ENCODE assay signal across 8 mouse cellular contexts in the genomic region with DNA sequence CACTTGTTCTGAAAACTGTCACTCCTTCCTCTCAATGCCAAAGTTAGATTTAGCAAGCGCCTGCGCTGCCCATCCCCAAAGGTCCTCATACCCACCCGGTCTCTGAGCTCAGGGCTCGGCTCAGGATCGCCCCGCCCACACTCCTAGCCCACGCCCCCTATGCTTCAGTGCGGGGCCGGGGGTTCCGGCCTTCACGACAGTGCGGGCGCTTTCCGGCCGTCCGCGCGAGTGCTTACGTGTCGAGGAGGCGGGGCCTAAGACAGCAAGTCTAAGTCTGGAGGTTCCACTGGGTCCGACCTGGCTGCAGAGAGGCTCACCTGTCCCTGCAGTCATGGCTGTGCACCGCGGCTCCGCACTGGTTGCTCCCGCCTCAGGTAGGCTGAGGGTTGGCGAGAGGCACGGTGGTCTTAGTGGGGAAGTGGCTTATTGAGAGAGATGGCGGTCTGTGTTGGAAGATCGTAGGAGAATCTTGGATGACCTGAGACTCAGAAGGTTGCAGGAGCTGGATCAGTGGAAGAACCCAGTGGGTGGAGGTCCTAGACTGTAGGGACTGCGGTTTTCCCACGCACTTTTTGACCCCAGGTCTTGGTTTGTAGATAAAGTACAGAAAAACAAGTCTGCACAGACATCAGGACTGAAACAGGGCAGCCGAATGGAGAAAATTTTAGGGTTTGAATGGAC. TPM values are rescaled to one million over a fixed set of nuclear protein-coding genes. Genes with fewer than 3 reads are reported as not detected.
DNase-seq lines count a peak whose midpoint lies in the region; ATAC-seq and TF ChIP-seq lines count a peak whose summit lies in the region.

A gene (plus strand): TSS at position 233 of the 681 bp plus-strand sequence.

- H3K9ac ChIP-seq in forebrain, embryonic 13.5 days, result peak within 1 kb of the TSS; percentile 77
- peak within 1 kb of the TSS; percentile 95 for H3K9ac ChIP-seq in neural tube, embryonic 15.5 days (replicated peaks)

- H3K4me2 ChIP-seq in forebrain, embryonic 13.5 days, result peak within 1 kb of the TSS; percentile 85
- peak within 1 kb of the TSS; percentile 81 for H3K4me2 ChIP-seq in neural tube, embryonic 15.5 days

- peak; percentile 98 for ATAC-seq in forebrain, embryonic 13.5 days
- ATAC-seq in neural tube, embryonic 15.5 days (ENCODE audit: low FRiP score), result peak; percentile 96

- no peaks in the 10 kb centered on the region for H3K27me3 ChIP-seq in E14TG2a.4 (ENCODE audit: insufficient read depth, low read length)
- H3K27me3 ChIP-seq in forebrain, embryonic 13.5 days, result no peaks in the 10 kb centered on the region
- H3K27me3 ChIP-seq in neural tube, embryonic 15.5 days (replicated peaks), result no peaks in the 10 kb centered on the region

- H3K36me3 ChIP-seq in E14TG2a.4 (ENCODE audit: insufficient read depth, low read length), result peaks cover 35% of the 10 kb centered on the region
- H3K36me3 ChIP-seq in forebrain, embryonic 13.5 days (ENCODE audit: poor library complexity, severe bottlenecking), result peaks cover 17% of the 10 kb centered on the region
- peaks cover 15% of the 10 kb centered on the region for H3K36me3 ChIP-seq in neural tube, embryonic 15.5 days

- H3K27ac ChIP-seq in forebrain, embryonic 13.5 days, result peak within 1 kb of the TSS; percentile 48
- H3K27ac ChIP-seq in neural tube, embryonic 15.5 days (replicated peaks), result peak within 1 kb of the TSS; percentile 76

- peak; percentile 89 for DNase-seq in c-Kit-positive CD71-positive TER-119-positive erythroid progenitor cells, embryonic 14.5 days (ENCODE audit: low spot score)
- DNase-seq in heart, postnatal 10 days, result peak; percentile 97 to 98
- peak; percentile 93 for DNase-seq in layer of hippocampus, adult 11-12 months (ENCODE audit: low spot score)
- peak; percentile 96 to 98 for DNase-seq in lung, adult 18-20 months
- peak; percentile 95 for DNase-seq in testis, postnatal 14 days (ENCODE audit: low spot score)

- peaks cover 20% of the 10 kb centered on the region for H3K4me1 ChIP-seq in E14TG2a.4 (replicated peaks; ENCODE audit: low read depth, low read length)
- peaks cover 17% of the 10 kb centered on the region for H3K4me1 ChIP-seq in forebrain, embryonic 13.5 days
- H3K4me1 ChIP-seq in neural tube, embryonic 15.5 days, result peaks cover 25% of the 10 kb centered on the region

- intact Hi-C loops in heart, postnatal 10 days (cut with DNase I), result no loop called here

- H3K9me3 ChIP-seq in E14TG2a.4 (ENCODE audit: low read length), result no peaks in the 10 kb centered on the region
- H3K9me3 ChIP-seq in forebrain, embryonic 13.5 days (replicated peaks), result no peaks in the 10 kb centered on the region
- H3K9me3 ChIP-seq in neural tube, embryonic 15.5 days (replicated peaks), result no peaks in the 10 kb centered on the region

- peak within 1 kb of the TSS; percentile 92 for H3K4me3 ChIP-seq in E14TG2a.4 (replicated peaks; ENCODE audit: low read length)
- peak within 1 kb of the TSS; percentile 73 for H3K4me3 ChIP-seq in forebrain, embryonic 13.5 days
- H3K4me3 ChIP-seq in neural tube, embryonic 15.5 days (replicated peaks), result peak within 1 kb of the TSS; percentile 81

- 3% methylated on average over 33 of the region's 33 CpGs for WGBS in forebrain, embryonic 13.5 days
- 2% methylated on average over 33 of the region's 33 CpGs for WGBS in neural tube, embryonic 15.5 days

- no peak for TF ChIP-seq CTCF in E14TG2a.4 (conservative IDR thresholded peaks at IDR 0.05; ENCODE audit: low read length)

RNA-seq across cellular contexts. Expression of the gene that starts here (rescaled TPM):
- 12.7 and 13.8 TPM in 2 replicates for polyA plus RNA-seq in forebrain, embryonic 13.5 days (2015; fragmentation: Nextera tagmentation; extraction: Ambion mirVana)
- total RNA-seq in heart, postnatal 10 days (2021), result 10 to 100 TPM; 24.5 to 27.7 TPM
- polyA plus RNA-seq in neural tube, embryonic 15.5 days (2015; fragmentation: Nextera tagmentation; extraction: Ambion mirVana), result 19.0 and 23.2 TPM in 2 replicates

Comparison
In these comparisons a context has a peak if more than half of its experiments do, and no peak if none do; other contexts are left out.
1. Peak in every context shown above with its lines: DNase-seq, ATAC-seq, H3K4me3 ChIP-seq and H3K27ac ChIP-seq.